Mouse (Mus musculus) urinary bladder, adult 2 months (tissue): ENCODE measurements around the gene Olfr1043. TPM values are rescaled to one million over a fixed set of nuclear protein-coding genes. Genes with fewer than 3 reads are reported as not detected.
"Not testable (repeated sequence)": the region's sequence is repeated elsewhere in the genome, so short reads cannot be mapped to it uniquely, and the experiment has no call there.

Experiments
- DNase-seq: peaks from one replicate; pipeline ENCODE4 v3.0.0; 2022; ENCODE audit warnings: low spot score
- polyA plus RNA-seq: library from polyadenylated mRNA; depleted of rRNA; stranded (reverse); fragments of >200 nt; gene quantifications from 2 replicates; pipeline ENCODE4 v1.2.3, GENCODE M21; 2012; rRNA removed

Olfr1043 gene
- not detected in 2 replicates for polyA plus RNA-seq

- no peak for DNase-seq
Observed at GRCm38 (mm10) chr2:86167422-86167821, at the start of gene Olfr1043. TSS of gene Olfr1043 (minus strand) at chr2:86167522.

GRCm38 (mm10) chr2:86202909-86203308 lies 35.6 kb upstream of the Olfr1043 start, which contains the start of gene Olfr1045:
TSS of gene Olfr1045 (minus strand) at chr2:86203009.
- DNase-seq = no peak

DNA sequence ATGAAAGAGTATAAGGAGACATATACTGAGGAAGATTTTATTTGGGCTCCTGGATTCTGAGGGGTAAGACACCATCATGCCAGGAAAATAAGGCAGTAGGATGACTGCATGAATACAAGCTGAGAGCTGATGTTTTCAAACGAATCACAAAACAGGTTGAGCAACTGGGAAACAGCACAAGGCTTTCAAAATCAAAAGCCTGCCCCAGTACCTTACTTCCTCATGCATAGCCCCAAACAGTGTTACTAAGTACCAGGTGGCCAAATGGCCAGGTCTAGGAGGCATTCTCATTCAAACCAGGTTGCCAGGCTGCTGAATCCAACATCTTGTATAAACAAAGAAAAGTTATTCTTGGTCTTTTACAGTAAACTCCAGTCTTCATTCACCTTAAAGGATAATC lies 28.5 kb upstream of the Olfr1043 start:
- no peak for DNase-seq

GRCm38 (mm10) chr2:86185583-86185982 lies 18.3 kb upstream of the Olfr1043 start, which contains the start of gene Olfr52:
TSS of gene Olfr52 (minus strand) at chr2:86185683.
- DNase-seq = no peak

DNA sequence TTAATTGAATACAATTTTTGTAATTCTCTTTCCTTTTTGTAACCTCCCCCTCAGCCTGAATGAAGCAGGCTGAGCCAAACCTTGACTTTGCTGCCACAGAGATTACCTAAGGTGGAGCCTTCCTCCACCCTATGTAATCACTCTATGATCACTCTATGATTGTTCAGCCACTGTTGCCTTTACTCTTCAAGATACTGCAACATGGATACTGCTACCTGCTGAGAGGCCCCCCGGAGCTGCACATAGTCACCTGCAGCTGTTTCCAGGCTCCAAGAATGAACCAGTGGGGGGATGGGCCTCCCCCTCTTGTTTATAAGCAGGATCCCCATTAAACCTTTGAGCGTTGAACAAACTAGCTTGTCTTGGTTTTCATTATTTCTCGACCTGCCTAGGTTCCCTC lies 12.6 kb upstream of the Olfr1043 start:
- DNase-seq = no peak

GRCm38 (mm10) chr2:86177720-86178119 lies 10.4 kb upstream of the Olfr1043 start, which contains the start of gene Olfr1044:
TSS of gene Olfr1044 (minus strand) at chr2:86177820.
- no peak for DNase-seq

- not testable (repeated sequence) for DNase-seq
Observed at GRCm38 (mm10) chr2:86175422-86175821, 8.1 kb upstream of the Olfr1043 start.

GRCm38 (mm10) chr2:86161738-86162137 lies 5.6 kb downstream of the Olfr1043 start, which contains the start of gene Olfr1042:
TSS of gene Olfr1042 (minus strand) at chr2:86161838.
- DNase-seq = no peak

DNA sequence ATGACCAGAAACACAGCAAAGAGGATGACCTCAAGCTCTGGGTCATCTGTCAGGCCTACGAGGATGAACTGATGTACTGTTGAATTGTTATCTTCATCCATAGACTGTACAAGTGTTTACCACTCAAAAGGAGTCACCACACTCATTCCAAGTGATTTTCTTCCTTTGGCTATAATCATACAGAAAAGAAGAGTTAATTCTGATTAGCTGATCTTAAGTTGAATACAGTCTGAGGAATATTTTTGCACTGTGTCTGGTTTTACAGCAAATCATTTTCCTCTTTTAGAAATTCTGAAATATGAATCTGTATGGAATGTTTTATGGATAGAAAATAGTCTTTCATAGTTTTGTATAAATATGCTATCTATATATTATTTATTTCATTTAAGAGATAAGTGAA lies 20.7 kb downstream of the Olfr1043 start, which contains the start of gene Olfr1040:
Olfr1040 (minus strand) TSS at position 101 of the 400 bp plus-strand sequence.
- DNase-seq = no peak

- DNase-seq = no peak
Observed at GRCm38 (mm10) chr2:86135828-86136227, 31.5 kb downstream of the Olfr1043 start, which contains the start of gene Olfr1039. TSS of gene Olfr1039 (minus strand) at chr2:86135928.

Other genes with a start within 250 kb of the Olfr1043 start
- not detected in 2 replicates for gene Olfr1026, start 246.0 kb downstream of the Olfr1043 start, polyA plus RNA-seq
- not detected in 2 replicates for gene Olfr1028, start 217.1 kb downstream of the Olfr1043 start, polyA plus RNA-seq
- 0.04 TPM in 1 of 2 replicates, not detected in the other for gene Olfr1029, start 193.6 kb downstream of the Olfr1043 start, polyA plus RNA-seq
- gene Olfr1030, start 188.2 kb downstream of the Olfr1043 start, polyA plus RNA-seq = not detected in 2 replicates
- gene Olfr1031, start 177.2 kb downstream of the Olfr1043 start, polyA plus RNA-seq = not detected in 2 replicates
- gene Olfr1032, start 162.0 kb downstream of the Olfr1043 start, polyA plus RNA-seq = not detected in 2 replicates
- gene Olfr1033, start 146.9 kb downstream of the Olfr1043 start, polyA plus RNA-seq = 3.9 and 4.5 TPM in 2 replicates
- gene Olfr1034, start 121.7 kb downstream of the Olfr1043 start, polyA plus RNA-seq = 0.68 and 0.85 TPM in 2 replicates
- not detected in 2 replicates for gene Olfr1036, start 93.5 kb downstream of the Olfr1043 start, polyA plus RNA-seq
- not detected in 2 replicates for gene Olfr1037, start 80.1 kb downstream of the Olfr1043 start, polyA plus RNA-seq
- gene Olfr1039, start 31.6 kb downstream of the Olfr1043 start, polyA plus RNA-seq = not detected in 2 replicates
- gene Olfr1040, start 20.8 kb downstream of the Olfr1043 start, polyA plus RNA-seq = not detected in 2 replicates
- gene Olfr1042, start 5.7 kb downstream of the Olfr1043 start, polyA plus RNA-seq = not detected in 2 replicates
- gene Olfr1044, start 10.3 kb upstream of the Olfr1043 start, polyA plus RNA-seq = not detected in 2 replicates
- not detected in 2 replicates for gene Olfr52, start 18.2 kb upstream of the Olfr1043 start, polyA plus RNA-seq
- gene Olfr1045, start 35.5 kb upstream of the Olfr1043 start, polyA plus RNA-seq = not detected in 2 replicates
- gene Olfr1046, start 51.8 kb upstream of the Olfr1043 start, polyA plus RNA-seq = not detected in 2 replicates
- gene Olfr1047, start 63.9 kb upstream of the Olfr1043 start, polyA plus RNA-seq = not detected in 2 replicates
- gene Olfr1048, start 72.8 kb upstream of the Olfr1043 start, polyA plus RNA-seq = not detected in 2 replicates
- not detected in 2 replicates for gene Olfr1049, start 90.8 kb upstream of the Olfr1043 start, polyA plus RNA-seq
- not detected in 2 replicates for gene Olfr1051, start 111.6 kb upstream of the Olfr1043 start, polyA plus RNA-seq
- gene Olfr1052, start 124.9 kb upstream of the Olfr1043 start, polyA plus RNA-seq = not detected in 2 replicates
- gene Olfr1053, start 147.8 kb upstream of the Olfr1043 start, polyA plus RNA-seq = not detected in 2 replicates
- not detected in 2 replicates for gene Olfr1054, start 167.9 kb upstream of the Olfr1043 start, polyA plus RNA-seq
- gene Olfr1055, start 182.8 kb upstream of the Olfr1043 start, polyA plus RNA-seq = not detected in 2 replicates
- not detected in 2 replicates for gene Olfr1056, start 194.9 kb upstream of the Olfr1043 start, polyA plus RNA-seq
- not detected in 2 replicates for gene Olfr1057, start 210.9 kb upstream of the Olfr1043 start, polyA plus RNA-seq
- gene Olfr1058, start 221.0 kb upstream of the Olfr1043 start, polyA plus RNA-seq = not detected in 2 replicates
- not detected in 2 replicates for gene Olfr1061, start 246.5 kb upstream of the Olfr1043 start, polyA plus RNA-seq